Mouse (Mus musculus): ENCODE data around the gene Cttnbp2nl. TPM values are rescaled to one million over a fixed set of nuclear protein-coding genes. Genes with fewer than 3 reads are reported as not detected.

The Cttnbp2nl gene
- total and polyA plus RNA-seq, 2 experiments from 2014 or later: 24.9 to 42.4 TPM

DNA sequence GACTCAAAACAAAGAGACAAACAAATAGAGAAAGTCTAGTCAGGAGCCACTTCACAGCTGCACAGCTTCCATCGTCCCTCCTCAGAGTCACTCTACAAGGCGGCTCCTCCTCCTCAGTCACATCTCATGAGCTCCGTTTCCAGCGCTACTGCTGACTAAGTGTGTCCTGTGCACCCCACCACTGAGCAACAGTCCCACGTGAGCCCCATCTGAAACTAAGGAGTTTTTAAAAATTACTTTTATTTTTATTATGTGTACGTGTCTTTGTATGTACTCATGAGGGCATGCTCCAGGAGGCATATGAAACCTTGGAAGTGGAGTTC is 34.2 kb downstream of the Cttnbp2nl start:
- 83% methylated on average over 6 of the region's 6 CpGs for WGBS
- H3K4me1 ChIP-seq (ENCODE audit: insufficient read depth, low read length): no peaks in the 10 kb centered on the region
- H3K27me3 ChIP-seq (ENCODE audit: insufficient read depth, low read length): no peaks in the 10 kb centered on the region
- H3K36me3 ChIP-seq (ENCODE audit: insufficient read depth, low read length): no peaks in the 10 kb centered on the region
- no peak for TF ChIP-seq CTCF (IDR thresholded peaks at IDR 0.05; ENCODE audit: low read depth)
- H3K27ac ChIP-seq: no peak overlapping the region
- ATAC-seq (no peak), DNase-seq (ENCODE audit: low spot score) (no peak)
- no peak overlapping the region for H3K9ac ChIP-seq (replicated peaks; ENCODE audit: low read length)
- H3K4me2 ChIP-seq (ENCODE audit: low read depth, low read length): no peak overlapping the region
- no peak overlapping the region for H3K4me3 ChIP-seq (ENCODE audit: low read length)
- H3K9me3 ChIP-seq (ENCODE audit: low read length): no peaks in the 10 kb centered on the region

- TF ChIP-seq CTCF (IDR thresholded peaks at IDR 0.05; ENCODE audit: low read depth): no peak
- Histone ChIP-seq H3K9ac (replicated peaks; ENCODE audit: low read length) (no peak overlapping the region), H3K36me3 (ENCODE audit: insufficient read depth, low read length) (no peaks in the 10 kb centered on the region), H3K4me3 (ENCODE audit: low read length) (no peak overlapping the region), H3K27me3 (ENCODE audit: insufficient read depth, low read length) (no peaks in the 10 kb centered on the region), H3K4me2 (ENCODE audit: low read depth, low read length) (no peak overlapping the region), H3K9me3 (ENCODE audit: low read length) (no peaks in the 10 kb centered on the region), H3K4me1 (ENCODE audit: insufficient read depth, low read length) (no peaks in the 10 kb centered on the region), H3K27ac (no peak overlapping the region)
- ATAC-seq (no peak), DNase-seq (ENCODE audit: low spot score) (no peak)
- WGBS: 90% methylated on average over 10 of the region's 10 CpGs
These were observed 34.7 kb downstream of the Cttnbp2nl start for GRCm38 (mm10) chr3:105018085-105018782.

DNA sequence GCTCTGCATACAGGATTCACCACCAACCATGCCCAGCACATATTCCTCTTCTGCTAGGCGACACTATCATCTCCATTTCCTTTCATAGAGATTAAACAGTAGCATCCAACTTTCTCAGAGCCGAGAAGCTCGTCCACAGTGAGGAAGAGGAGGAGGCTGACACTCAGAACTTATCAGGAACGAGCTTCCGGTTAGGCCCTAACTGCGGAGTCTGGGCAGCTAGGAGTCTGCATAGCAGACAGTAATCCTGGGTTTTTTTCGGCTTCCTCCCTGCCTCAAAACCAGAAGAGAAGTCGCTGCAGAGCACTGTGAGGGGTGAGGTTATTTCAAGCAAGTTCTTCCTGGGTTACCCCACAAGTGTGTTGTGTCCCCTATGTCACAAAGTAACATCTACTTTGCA is 35.6 kb downstream of the Cttnbp2nl start:
- 88% methylated on average over 8 of the region's 8 CpGs for WGBS
- no peak for TF ChIP-seq CTCF (IDR thresholded peaks at IDR 0.05; ENCODE audit: low read depth)
- H3K9me3 ChIP-seq (ENCODE audit: low read length): no peaks in the 10 kb centered on the region
- DNase-seq (ENCODE audit: low spot score) (no peak), ATAC-seq (no peak)
- H3K4me2 ChIP-seq (ENCODE audit: low read depth, low read length): no peak overlapping the region
- no peaks in the 10 kb centered on the region for H3K36me3 ChIP-seq (ENCODE audit: insufficient read depth, low read length)
- no peaks in the 10 kb centered on the region for H3K4me1 ChIP-seq (ENCODE audit: insufficient read depth, low read length)
- no peak overlapping the region for H3K9ac ChIP-seq (replicated peaks; ENCODE audit: low read length)
- H3K27ac ChIP-seq: peak overlapping the region; percentile 51; the same call in 1 of the 2 replicates
- no peaks in the 10 kb centered on the region for H3K27me3 ChIP-seq (ENCODE audit: insufficient read depth, low read length)
- no peak overlapping the region for H3K4me3 ChIP-seq (ENCODE audit: low read length)

- 0 out of 2 replicates have a peak overlapping the region, but pooled peaks have one; percentile 27 for H3K27ac ChIP-seq
- H3K36me3 ChIP-seq (ENCODE audit: insufficient read depth, low read length): peaks cover under 1% of the 10 kb centered on the region; the same call in 1 of the 2 replicates
- H3K27me3 ChIP-seq (ENCODE audit: insufficient read depth, low read length): no peaks in the 10 kb centered on the region
- no peak overlapping the region for H3K4me2 ChIP-seq (ENCODE audit: low read depth, low read length)
- WGBS: 72% methylated on average over 7 of the region's 7 CpGs
- TF ChIP-seq CTCF (IDR thresholded peaks at IDR 0.05; ENCODE audit: low read depth): no peak
- no peaks in the 10 kb centered on the region for H3K9me3 ChIP-seq (ENCODE audit: low read length)
- DNase-seq (ENCODE audit: low spot score) (no peak), ATAC-seq (no peak)
- no peak overlapping the region for H3K4me3 ChIP-seq (ENCODE audit: low read length)
- H3K9ac ChIP-seq (replicated peaks; ENCODE audit: low read length): no peak overlapping the region
- H3K4me1 ChIP-seq (ENCODE audit: insufficient read depth, low read length): no peaks in the 10 kb centered on the region
These were observed 36.7 kb downstream of the Cttnbp2nl start for GRCm38 (mm10) chr3:105016204-105016603.

GRCm38 (mm10) chr3:105014908-105015307 is 38.0 kb downstream of the Cttnbp2nl start:
- Histone ChIP-seq H3K27me3 (ENCODE audit: insufficient read depth, low read length) (no peaks in the 10 kb centered on the region), H3K4me3 (ENCODE audit: low read length) (no peak overlapping the region), H3K9ac (replicated peaks; ENCODE audit: low read length) (no peak overlapping the region), H3K4me1 (ENCODE audit: insufficient read depth, low read length) (no peaks in the 10 kb centered on the region), H3K36me3 (ENCODE audit: insufficient read depth, low read length) (peaks cover 14% of the 10 kb centered on the region), H3K4me2 (ENCODE audit: low read depth, low read length) (no peak overlapping the region), H3K27ac (no peak overlapping the region), H3K9me3 (ENCODE audit: low read length) (no peaks in the 10 kb centered on the region)
- no peak for DNase-seq (ENCODE audit: low spot score)
- 87% methylated on average over 2 of the region's 2 CpGs for WGBS
- ATAC-seq: no peak
- TF ChIP-seq CTCF (IDR thresholded peaks at IDR 0.05; ENCODE audit: low read depth): no peak

GRCm38 (mm10) chr3:105012696-105013313 is 40.1 kb downstream of the Cttnbp2nl start:
- WGBS: 88% methylated on average over 7 of the region's 7 CpGs
- Histone ChIP-seq H3K9ac (replicated peaks; ENCODE audit: low read length) (no peak overlapping the region), H3K9me3 (ENCODE audit: low read length) (no peaks in the 10 kb centered on the region), H3K4me2 (ENCODE audit: low read depth, low read length) (no peak overlapping the region), H3K27me3 (ENCODE audit: insufficient read depth, low read length) (no peaks in the 10 kb centered on the region), H3K4me1 (ENCODE audit: insufficient read depth, low read length) (no peaks in the 10 kb centered on the region), H3K36me3 (ENCODE audit: insufficient read depth, low read length) (peaks cover 27% of the 10 kb centered on the region), H3K27ac (no peak overlapping the region), H3K4me3 (ENCODE audit: low read length) (no peak overlapping the region)
- no peak for ATAC-seq
- no peak for TF ChIP-seq CTCF (IDR thresholded peaks at IDR 0.05; ENCODE audit: low read depth)
- no peak for DNase-seq (ENCODE audit: low spot score)

- ATAC-seq: no peak
- H3K4me1 ChIP-seq (ENCODE audit: insufficient read depth, low read length): no peaks in the 10 kb centered on the region
- H3K9me3 ChIP-seq (ENCODE audit: low read length): no peaks in the 10 kb centered on the region
- DNase-seq (ENCODE audit: low spot score): no peak
- peaks cover 37% of the 10 kb centered on the region for H3K36me3 ChIP-seq (ENCODE audit: insufficient read depth, low read length)
- no peak for TF ChIP-seq CTCF (IDR thresholded peaks at IDR 0.05; ENCODE audit: low read depth)
- no peak overlapping the region for H3K9ac ChIP-seq (replicated peaks; ENCODE audit: low read length)
- H3K27me3 ChIP-seq (ENCODE audit: insufficient read depth, low read length): no peaks in the 10 kb centered on the region
- no peak overlapping the region for H3K27ac ChIP-seq
- H3K4me2 ChIP-seq (ENCODE audit: low read depth, low read length): no peak overlapping the region
- whole genome bisulfite sequencing: 85% methylated on average over 5 of the region's 5 CpGs
- no peak overlapping the region for H3K4me3 ChIP-seq (ENCODE audit: low read length)
These were observed 41.1 kb downstream of the Cttnbp2nl start for GRCm38 (mm10) chr3:105011883-105012282.
